In genomic region chr6:12125031-12125803, GRCm38 (mm10) we compare ENCODE assay signal across 8 mouse cellular contexts.
DNase-seq lines count a peak whose midpoint lies in the region; ATAC-seq and TF ChIP-seq lines count a peak whose summit lies in the region.

No protein-coding gene starts in this region.

- WGBS in heart, embryonic 11.5 days (ENCODE audit: insufficient replicate concordance): 26% methylated on average over 17 of the region's 17 CpGs
- WGBS in kidney, embryonic 16.5 days: 34% methylated on average over 17 of the region's 17 CpGs
- 28% methylated on average over 17 of the region's 17 CpGs for WGBS in liver, adult 2 months

- H3K9ac ChIP-seq in heart, embryonic 11.5 days (ENCODE audit: low read depth, low read length): no peak overlapping the region
- H3K9ac ChIP-seq in kidney, embryonic 16.5 days (replicated peaks; ENCODE audit: low read length): no peak overlapping the region
- no peak overlapping the region for H3K9ac ChIP-seq in liver, adult 2 months (ENCODE audit: low read depth, low read length)

- no peaks in the 10 kb centered on the region for H3K36me3 ChIP-seq in heart, embryonic 11.5 days (ENCODE audit: control insufficient read depth, insufficient read depth, low read length)
- no peaks in the 10 kb centered on the region for H3K36me3 ChIP-seq in kidney, embryonic 16.5 days (ENCODE audit: insufficient read depth, low read length)
- H3K36me3 ChIP-seq in liver, adult 2 months (ENCODE audit: control insufficient read depth, insufficient read depth, low read length): no peaks in the 10 kb centered on the region
- no peaks in the 10 kb centered on the region for H3K36me3 ChIP-seq in splenic B cell, adult 2 months (ENCODE audit: control insufficient read depth, insufficient read depth, low read length, poor library complexity, severe bottlenecking)

- H3K4me3 ChIP-seq in cortical plate, adult 2 months (ENCODE audit: insufficient read depth, low read length): no peak overlapping the region
- H3K4me3 ChIP-seq in heart, embryonic 11.5 days (ENCODE audit: low read depth, low read length): no peak overlapping the region
- H3K4me3 ChIP-seq in kidney, embryonic 16.5 days (ENCODE audit: low read length): no peak overlapping the region
- H3K4me3 ChIP-seq in liver, adult 2 months (ENCODE audit: insufficient read depth, low read depth, low read length): no peak overlapping the region

- peak overlapping the region; percentile 47 for H3K4me2 ChIP-seq in heart, embryonic 11.5 days
- H3K4me2 ChIP-seq in kidney, embryonic 16.5 days (replicated peaks; ENCODE audit: low read depth, low read length): peak overlapping the region; percentile 29; the same call in 1 of the 2 replicates

- no peaks in the 10 kb centered on the region for H3K27me3 ChIP-seq in heart, embryonic 11.5 days (ENCODE audit: control insufficient read depth, insufficient read depth, low read length)
- H3K27me3 ChIP-seq in kidney, embryonic 16.5 days (ENCODE audit: insufficient read depth, low read length): no peaks in the 10 kb centered on the region
- H3K27me3 ChIP-seq in liver, adult 2 months (ENCODE audit: control insufficient read depth, insufficient read depth, low read length): no peaks in the 10 kb centered on the region
- no peaks in the 10 kb centered on the region for H3K27me3 ChIP-seq in splenic B cell, adult 2 months (ENCODE audit: control insufficient read depth, insufficient read depth, low read length, poor library complexity, severe bottlenecking)

- DNase-seq in ovary, adult 18-20 months (ENCODE audit: low spot score): peak; percentile 24
- DNase-seq in ovary, postnatal 10 days (ENCODE audit: low spot score): no peak
- peak; percentile 24 for DNase-seq in liver, adult 2 months (ENCODE audit: extremely low read depth, low read depth, low spot score)
- DNase-seq in monocyte, adult 2 months (ENCODE audit: low read depth in 1 of 2, low spot score in 2 of 2): peak; percentile 7 to 8
- DNase-seq in splenic B cell, adult 2 months (ENCODE audit: low read depth, low spot score): peak; percentile 69

- peak; percentile 79 for TF ChIP-seq CTCF in cortical plate, adult 2 months (IDR thresholded peaks at IDR 0.05; ENCODE audit: extremely low read depth, insufficient read depth, low read length)
- TF ChIP-seq CTCF in liver, adult 2 months (IDR thresholded peaks at IDR 0.05; ENCODE audit: low read depth, low read length): peak; percentile 60

- H3K27ac ChIP-seq in cortical plate, adult 2 months (ENCODE audit: insufficient read depth, low read length): no peak overlapping the region
- no peak overlapping the region for H3K27ac ChIP-seq in heart, embryonic 11.5 days (ENCODE audit: low read depth, low read length)
- H3K27ac ChIP-seq in kidney, embryonic 16.5 days (ENCODE audit: low read length): no peak overlapping the region; the same call in 1 of the 2 replicates
- no peak overlapping the region for H3K27ac ChIP-seq in liver, adult 2 months (replicated peaks; ENCODE audit: insufficient read depth, low read depth, low read length)

- no peaks in the 10 kb centered on the region for H3K4me1 ChIP-seq in cortical plate, adult 2 months (ENCODE audit: control insufficient read depth, insufficient read depth, low read length)
- H3K4me1 ChIP-seq in heart, embryonic 11.5 days (ENCODE audit: control insufficient read depth, insufficient read depth, low read length): no peaks in the 10 kb centered on the region
- H3K4me1 ChIP-seq in kidney, embryonic 16.5 days (ENCODE audit: insufficient read depth, low read length): no peaks in the 10 kb centered on the region
- H3K4me1 ChIP-seq in liver, adult 2 months (ENCODE audit: control insufficient read depth, insufficient read depth, low read length): no peaks in the 10 kb centered on the region

- no peaks in the 10 kb centered on the region for H3K79me2 ChIP-seq in liver, adult 2 months (ENCODE audit: control insufficient read depth, insufficient read depth, low read length)

- H3K9me3 ChIP-seq in heart, embryonic 11.5 days (replicated peaks; ENCODE audit: control insufficient read depth, low read length): no peaks in the 10 kb centered on the region
- no peaks in the 10 kb centered on the region for H3K9me3 ChIP-seq in kidney, embryonic 16.5 days (ENCODE audit: low read length)

- TF ChIP-seq POLR2A in cortical plate, adult 2 months (IDR thresholded peaks at IDR 0.05; ENCODE audit: extremely low read depth, insufficient read depth, low read length): no peak
- TF ChIP-seq POLR2A in liver, adult 2 months (IDR thresholded peaks at IDR 0.05; ENCODE audit: extremely low read depth, insufficient read depth, low read length): no peak

- peak; percentile 65; the same call in 1 of the 2 replicates for ATAC-seq in heart, embryonic 11.5 days (replicated peaks; ENCODE audit: insufficient number of reproducible peaks, low FRiP score, low TSS enrichment)
- ATAC-seq in kidney, embryonic 16.5 days (ENCODE audit: low FRiP score, low TSS enrichment): peak; percentile 88; the same call in 1 of the 2 replicates
